Mouse (Mus musculus) forebrain, postnatal 0 days (tissue): ENCODE data around the gene Thap12. TPM values are rescaled to one million over a fixed set of nuclear protein-coding genes. Genes with fewer than 3 reads are reported as not detected.
A peak's percentile ranks its signal among the peaks of the same experiment; 100 is the strongest.

ENCODE experiments used
- ATAC-seq: fragments of 200-750 bp; cut with Nextera tagmentation; 2 replicates; pipeline ENCODE4 v1.8.0; 2017; ENCODE audit warnings: mild to moderate bottlenecking, moderate library complexity
- DNase-seq: peaks from one replicate; pipeline ENCODE4 v3.0.0-alpha.2; 2015
- H3K27ac ChIP-seq: fragments of 300-500 bp; sonication (generic); 2 replicates; pipeline ENCODE4 v1.5.1; 2014; ENCODE audit warnings: low read depth, mild to moderate bottlenecking, antibody characterized with exemption, low read length, moderate library complexity, mixed read lengths
- H3K27me3 ChIP-seq: fragments of 300-500 bp; sonication (generic); 2 replicates; pipeline ENCODE4 v1.6.1; 2014; ENCODE audit warnings: mild to moderate bottlenecking, low read length, mixed read lengths; ENCODE audit not compliant: insufficient read depth
- H3K36me3 ChIP-seq: fragments of 300-500 bp; sonication (generic); 2 replicates; pipeline ENCODE4 v1.6.1; 2014; ENCODE audit warnings: mild to moderate bottlenecking, moderate library complexity; ENCODE audit not compliant: insufficient read depth
- H3K4me1 ChIP-seq: fragments of 300-500 bp; sonication (generic); 2 replicates; pipeline ENCODE4 v1.6.1; 2014; ENCODE audit warnings: antibody characterized with exemption; ENCODE audit not compliant: insufficient read depth
- H3K4me2 ChIP-seq: fragments of 300-500 bp; sonication (generic); 2 replicates; pipeline ENCODE4 v1.6.1; 2014; ENCODE audit warnings: low read depth, mild to moderate bottlenecking, moderate library complexity
- H3K4me3 ChIP-seq: fragments of 300-500 bp; sonication (generic); 2 replicates; pipeline ENCODE4 v1.5.1; 2014; ENCODE audit warnings: low read depth, low read length, mixed read lengths
- H3K9ac ChIP-seq: fragments of 300-500 bp; sonication (generic); 2 replicates; pipeline ENCODE4 v1.6.1; 2014; ENCODE audit warnings: mild to moderate bottlenecking
- H3K9me3 ChIP-seq: fragments of 300-500 bp; sonication (generic); 2 replicates; pipeline ENCODE4 v1.6.1; 2016; ENCODE audit warnings: low read length
- CTCF ChIP-seq: sonication (generic); IDR thresholded peaks from 2 replicates; pipeline ENCODE4 v1.5.1; 2016; ENCODE audit warnings: antibody characterized with exemption, control low read depth, low read depth
- WGBS: fragments of 180-500 bp; shearing (Covaris S2); extraction: QIAGEN DNeasy Blood & Tissue Kit; methylation state at CpG from one replicate; pipeline ENCODE4 v1.1.7; 2014; 5-methylcytosine and 5-hydroxymethylcytosine counted together
- polyA plus RNA-seq: library from polyadenylated mRNA; unstranded; fragments of >200 nt; fragmentation: Nextera tagmentation; extraction: Ambion mirVana; gene quantifications from 2 replicates; pipeline ENCODE4 v1.2.1, GENCODE M21; 2015
- total RNA-seq: library from RNA; depleted of rRNA; stranded (reverse); fragments of >200 nt; gene quantifications from 2 replicates; pipeline ENCODE4 v1.2.3, GENCODE M21; 2014; rRNA removed

Gene Thap12
- total RNA-seq (88.8 and 97.3 TPM in 2 replicates), polyA plus RNA-seq (45.1 and 51.3 TPM in 2 replicates)

DNA sequence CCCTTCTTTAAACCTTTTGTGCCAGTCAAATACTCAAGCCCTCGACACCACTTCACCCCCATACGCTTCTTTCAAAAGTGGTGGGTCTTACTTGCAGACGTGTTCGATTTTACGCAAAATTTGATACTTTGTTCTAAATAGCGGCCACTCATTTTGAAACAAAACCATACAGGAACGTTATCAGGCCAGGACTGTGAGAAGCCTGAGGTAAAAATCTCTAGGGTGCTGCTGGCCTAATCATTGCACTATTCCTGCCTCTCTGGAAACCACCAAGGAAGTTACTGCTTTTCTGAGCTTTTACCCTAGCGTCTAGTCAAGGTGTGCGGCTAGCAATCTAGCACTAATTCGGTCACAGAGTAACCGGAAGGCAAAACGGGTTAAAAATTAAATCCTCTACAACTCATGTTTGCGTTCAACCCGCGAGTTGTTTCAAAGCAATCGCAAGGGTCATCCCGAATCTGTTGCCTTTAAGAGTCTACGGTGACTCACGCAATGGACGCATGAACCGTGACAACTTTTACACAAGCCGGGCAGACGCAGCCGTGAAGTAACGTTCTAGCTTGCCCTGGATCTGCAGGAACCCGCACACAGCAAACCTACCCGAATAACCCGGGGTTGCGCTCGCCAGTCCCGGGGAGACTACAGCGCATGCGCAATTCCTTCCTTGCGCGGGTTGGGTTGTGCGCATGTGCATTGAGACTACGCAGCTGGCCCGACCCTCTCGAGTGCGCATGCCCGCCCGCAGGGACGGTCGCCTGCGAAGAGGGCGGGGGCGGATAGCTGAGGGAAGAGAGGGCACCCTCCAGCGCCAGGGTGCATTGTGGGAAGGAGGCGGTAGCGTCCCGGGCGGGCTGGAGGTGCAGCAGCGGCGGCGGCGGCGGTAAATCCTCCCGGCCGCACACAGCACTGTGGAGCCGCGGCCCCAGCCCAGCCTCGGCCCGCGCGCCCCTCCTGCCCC, at the start of gene Thap12:
Thap12 (plus strand) TSS at position 821 of the 958 bp plus-strand sequence.
- WGBS: 2% methylated on average over 59 of the region's 65 CpGs
- Histone ChIP-seq H3K27ac (peak within 1 kb of the TSS; percentile 77), H3K27me3 (no peaks in the 10 kb centered on the region), H3K4me2 (peak within 1 kb of the TSS; percentile 78), H3K36me3 (no peaks in the 10 kb centered on the region), H3K9ac (peak within 1 kb of the TSS; percentile 82), H3K4me1 (peaks cover 11% of the 10 kb centered on the region), H3K4me3 (peak within 1 kb of the TSS; percentile 84), H3K9me3 (no peaks in the 10 kb centered on the region)
- DNase-seq (peak; percentile 100), ATAC-seq (peak; percentile 99)
- TF ChIP-seq CTCF: peak; percentile 73

DNA sequence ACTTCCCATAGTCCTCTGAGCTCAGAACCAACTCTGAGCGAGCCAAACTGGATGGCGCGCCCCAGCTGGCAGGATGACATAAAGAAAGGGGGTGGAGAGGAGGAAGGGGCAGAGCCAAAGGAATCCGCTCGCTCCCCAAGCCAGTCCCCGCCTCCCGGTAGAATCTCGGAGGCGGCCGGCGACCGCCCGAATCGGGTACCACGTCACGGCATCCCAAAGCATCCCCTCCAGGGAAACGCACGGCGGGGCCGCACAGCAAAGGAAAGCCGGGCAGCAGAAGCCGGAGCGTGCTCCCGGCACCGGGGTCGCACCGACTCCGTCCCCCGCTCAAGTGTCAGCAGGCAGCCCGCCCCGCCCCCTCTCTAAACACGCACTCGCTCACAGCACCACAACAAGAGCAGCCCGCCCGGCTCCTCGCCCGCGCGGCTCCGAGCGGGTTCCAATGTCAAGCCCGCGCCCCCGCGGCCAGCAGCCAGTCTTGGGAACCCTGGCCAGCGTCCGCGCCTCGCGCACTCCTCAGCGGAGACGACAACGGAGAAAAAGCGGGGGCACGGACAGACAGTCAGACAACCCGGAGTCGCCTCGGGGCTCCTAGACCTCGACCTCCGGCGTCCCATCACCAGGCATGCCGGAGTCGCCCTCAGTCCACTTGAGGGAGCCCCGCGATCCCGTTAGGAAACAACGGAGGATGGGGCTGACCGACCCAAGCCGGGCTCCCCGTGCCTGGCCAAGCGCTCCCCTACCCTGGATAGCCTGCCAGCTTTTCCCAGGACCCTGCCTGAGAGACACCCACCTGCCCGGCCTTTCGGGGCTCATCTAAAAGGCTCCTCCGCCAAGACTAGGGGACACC, 47.0 kb upstream of the Thap12 start:
- Histone ChIP-seq H3K4me3 (peak overlapping the region; percentile 78), H3K36me3 (no peaks in the 10 kb centered on the region), H3K9ac (peak overlapping the region; percentile 84), H3K27me3 (no peaks in the 10 kb centered on the region), H3K9me3 (no peaks in the 10 kb centered on the region), H3K4me2 (peak overlapping the region; percentile 63), H3K4me1 (0 out of 2 replicates have a peak, but pooled peaks cover 8% of the 10 kb centered on the region), H3K27ac (peak overlapping the region; percentile 92)
- DNase-seq (peak; percentile 86), ATAC-seq (peak; percentile 42)
- TF ChIP-seq CTCF: peak; percentile 38
- WGBS: under 1% methylated on average over 73 of the region's 74 CpGs

DNA sequence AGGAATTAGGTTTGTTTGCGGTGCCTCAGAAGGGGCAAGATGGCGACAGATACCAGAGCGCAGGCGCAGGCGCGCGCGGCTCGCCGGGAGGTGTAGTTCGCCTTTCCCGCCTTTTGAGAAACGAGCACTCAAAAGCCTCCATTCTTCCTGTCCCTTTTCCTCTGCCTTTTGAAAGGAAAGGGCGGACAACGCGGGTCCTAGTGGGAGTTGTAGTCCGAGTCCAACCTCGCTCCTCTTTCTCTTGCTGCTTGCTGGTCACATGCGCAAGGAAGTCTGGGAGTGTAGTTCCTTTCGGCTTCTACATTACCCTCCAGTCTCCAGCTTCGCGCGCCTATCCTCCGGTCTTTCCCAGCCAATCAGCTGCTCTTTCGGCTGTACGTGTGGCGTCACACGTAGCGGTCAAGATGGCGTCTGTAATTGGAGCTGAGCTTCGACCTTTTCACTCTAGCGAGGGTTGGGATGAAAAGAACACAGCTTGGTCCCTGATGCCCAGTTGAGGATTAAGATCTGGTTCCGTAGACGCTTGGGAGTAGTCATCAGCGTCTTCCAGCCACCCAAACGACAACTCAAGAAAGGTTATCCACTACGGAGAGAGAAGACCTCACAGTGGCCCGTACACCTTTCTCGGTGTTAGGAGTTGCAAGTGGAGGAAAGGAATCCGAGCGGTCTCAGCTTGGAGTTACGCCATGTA, 46.2 kb upstream of the Thap12 start, which contains the start of gene Emsy:
Emsy (minus strand) TSS at position 253 of the 691 bp plus-strand sequence.
- Histone ChIP-seq H3K27ac (peak within 1 kb of the TSS; percentile 92), H3K4me3 (peak within 1 kb of the TSS; percentile 78), H3K27me3 (no peaks in the 10 kb centered on the region), H3K36me3 (no peaks in the 10 kb centered on the region), H3K9me3 (no peaks in the 10 kb centered on the region), H3K4me2 (peak within 1 kb of the TSS; percentile 63), H3K4me1 (0 out of 2 replicates have a peak, but pooled peaks cover 8% of the 10 kb centered on the region), H3K9ac (peak within 1 kb of the TSS; percentile 84)
- 1% methylated on average over 42 of the region's 42 CpGs for WGBS
- no peak for TF ChIP-seq CTCF
- ATAC-seq (peak; percentile 98), DNase-seq (peak; percentile 98)

DNA sequence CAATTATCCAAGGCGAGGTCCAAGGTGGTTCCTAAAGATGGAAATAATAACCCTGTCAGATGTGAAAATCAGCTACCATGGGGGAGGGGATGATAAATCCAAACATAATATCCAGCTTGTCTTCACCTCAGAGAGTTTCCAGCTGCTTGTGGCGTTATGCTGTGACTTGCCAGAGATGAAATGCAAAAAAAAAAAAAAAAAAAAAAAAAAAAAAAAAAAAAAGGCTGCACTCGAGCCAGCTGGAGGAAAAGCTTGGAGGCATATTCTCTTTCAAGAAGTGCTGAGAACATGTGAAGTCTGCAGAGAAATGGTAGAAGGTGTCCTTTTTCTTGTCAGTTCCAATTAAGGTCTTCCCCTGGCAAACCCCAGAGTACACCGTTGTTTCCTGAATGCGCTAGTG, 37.7 kb upstream of the Thap12 start:
- no peak overlapping the region for H3K9ac ChIP-seq
- H3K4me3 ChIP-seq: no peak overlapping the region
- no peak for DNase-seq
- H3K4me2 ChIP-seq: no peak overlapping the region
- H3K27ac ChIP-seq: no peak overlapping the region
- no peaks in the 10 kb centered on the region for H3K9me3 ChIP-seq
- no peak for TF ChIP-seq CTCF
- H3K4me1 ChIP-seq: no peaks in the 10 kb centered on the region
- 67% methylated on average over 5 of the region's 5 CpGs for WGBS
- H3K27me3 ChIP-seq: no peaks in the 10 kb centered on the region
- H3K36me3 ChIP-seq: no peaks in the 10 kb centered on the region
- no peak for ATAC-seq

- Histone ChIP-seq H3K27me3 (no peaks in the 10 kb centered on the region), H3K27ac (no peak overlapping the region), H3K4me3 (no peak overlapping the region), H3K4me1 (no peaks in the 10 kb centered on the region), H3K36me3 (no peaks in the 10 kb centered on the region), H3K9me3 (no peaks in the 10 kb centered on the region), H3K9ac (no peak overlapping the region), H3K4me2 (no peak overlapping the region)
- DNase-seq: no peak
- no peak for ATAC-seq
- 75% methylated on average over 6 of the region's 6 CpGs for WGBS
- no peak for TF ChIP-seq CTCF
Observed at GRCm38 (mm10) chr7:98665726-98666125, 37.2 kb upstream of the Thap12 start.

GRCm38 (mm10) chr7:98667956-98668746, 34.8 kb upstream of the Thap12 start:
- no peaks in the 10 kb centered on the region for H3K27me3 ChIP-seq
- no peak for DNase-seq

More at GRCm38 (mm10) chr7:98667956-98668746, 34.8 kb upstream of the Thap12 start:
- Histone ChIP-seq H3K9ac (no peak overlapping the region), H3K36me3 (no peaks in the 10 kb centered on the region), H3K4me1 (no peaks in the 10 kb centered on the region), H3K4me3 (no peak overlapping the region), H3K4me2 (no peak overlapping the region), H3K27ac (no peak overlapping the region), H3K9me3 (no peaks in the 10 kb centered on the region)
- WGBS: 66% methylated on average over 6 of the region's 6 CpGs
- no peak for TF ChIP-seq CTCF
- ATAC-seq: no peak
